Mouse (Mus musculus): ENCODE data around the gene 0610037L13Rik.

The 0610037L13Rik gene

DNA sequence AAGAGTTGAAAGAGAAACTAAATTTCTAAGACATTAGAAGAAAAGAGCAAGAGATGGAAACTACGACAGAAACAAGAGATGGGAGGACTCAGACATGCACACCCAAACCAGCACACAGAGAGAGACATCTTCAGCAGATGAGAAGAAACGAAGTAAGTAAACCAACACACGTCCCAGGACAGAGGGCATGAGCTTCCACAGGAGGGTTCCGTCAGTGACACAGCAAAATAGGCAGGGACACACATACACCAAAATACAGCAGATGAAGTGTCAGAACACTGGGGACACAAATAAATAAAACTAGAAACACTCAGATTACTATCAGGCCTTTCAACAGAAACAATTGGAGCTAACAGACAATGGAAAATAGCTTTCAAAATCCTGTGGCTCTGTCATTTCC, 20.4 kb downstream of the 0610037L13Rik start:
- no peak for DNase-seq (ENCODE audit: extremely low read depth, low read depth)

DNA sequence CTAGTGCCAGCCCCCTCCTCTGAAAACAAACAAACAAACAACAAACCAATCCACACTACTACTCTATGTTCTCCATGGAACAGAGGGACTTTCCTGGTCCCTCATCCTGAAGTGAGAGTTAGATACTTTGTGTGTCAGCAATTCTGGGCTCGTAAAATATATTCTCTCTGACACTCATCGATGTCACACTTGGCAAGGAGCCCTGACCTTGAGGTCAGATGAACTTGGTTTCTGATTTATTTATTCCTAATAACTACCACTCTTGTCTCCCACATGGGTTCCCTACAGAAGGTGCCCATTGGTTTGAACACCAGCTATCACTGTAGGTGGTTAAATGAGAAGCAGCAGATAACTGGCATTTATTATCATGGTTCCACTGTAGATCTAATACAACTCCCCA, 30.7 kb downstream of the 0610037L13Rik start:
- no peak for DNase-seq (ENCODE audit: extremely low read depth, low read depth)

DNA sequence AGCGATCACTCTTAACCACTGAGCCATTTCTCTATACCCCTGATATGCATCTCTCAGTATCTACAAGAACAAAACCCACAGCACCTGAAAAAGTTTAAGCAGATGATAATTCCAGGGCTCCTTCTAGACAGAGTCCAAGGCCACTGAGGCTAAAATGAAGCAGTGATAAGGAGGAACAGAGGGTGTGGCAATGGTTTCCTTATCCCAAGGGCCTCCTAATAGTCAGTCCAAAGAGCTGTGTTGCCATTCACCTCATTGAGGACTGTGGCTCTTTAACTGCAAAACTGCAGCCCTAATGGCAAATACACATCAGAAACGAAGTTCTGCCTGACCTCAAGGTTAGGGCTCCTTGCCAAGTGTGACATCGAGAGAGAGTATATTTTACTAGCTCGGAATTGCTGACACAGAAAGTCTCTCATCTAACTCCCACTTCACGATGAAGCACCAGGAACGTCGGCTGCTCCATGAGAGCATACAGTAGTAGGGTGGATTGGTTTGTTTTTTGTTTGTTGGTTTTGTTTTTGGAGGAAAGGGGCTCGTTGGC, 31.6 kb downstream of the 0610037L13Rik start:
- DNase-seq (ENCODE audit: extremely low read depth, low read depth), result no peak

DNA sequence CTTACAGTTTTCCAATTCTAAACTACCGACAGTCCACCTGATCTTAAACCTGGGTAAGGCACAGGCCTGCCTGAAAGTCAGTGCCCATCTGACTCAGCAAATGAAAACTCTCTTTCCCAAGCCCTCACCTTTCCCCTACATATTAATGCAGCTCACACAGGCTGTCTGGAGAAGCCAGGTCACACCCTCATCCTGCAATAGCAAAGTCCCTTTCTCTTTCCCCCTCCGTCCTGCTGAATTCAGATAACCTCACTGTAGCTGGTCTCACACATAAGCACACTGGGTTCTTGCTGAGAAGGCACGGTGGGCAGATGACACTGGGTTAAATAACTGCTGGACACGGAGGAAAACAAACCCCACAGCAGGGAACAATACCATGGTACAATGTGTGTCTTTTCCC, 32.3 kb downstream of the 0610037L13Rik start:
- no peak for DNase-seq (ENCODE audit: extremely low read depth, low read depth)

DNA sequence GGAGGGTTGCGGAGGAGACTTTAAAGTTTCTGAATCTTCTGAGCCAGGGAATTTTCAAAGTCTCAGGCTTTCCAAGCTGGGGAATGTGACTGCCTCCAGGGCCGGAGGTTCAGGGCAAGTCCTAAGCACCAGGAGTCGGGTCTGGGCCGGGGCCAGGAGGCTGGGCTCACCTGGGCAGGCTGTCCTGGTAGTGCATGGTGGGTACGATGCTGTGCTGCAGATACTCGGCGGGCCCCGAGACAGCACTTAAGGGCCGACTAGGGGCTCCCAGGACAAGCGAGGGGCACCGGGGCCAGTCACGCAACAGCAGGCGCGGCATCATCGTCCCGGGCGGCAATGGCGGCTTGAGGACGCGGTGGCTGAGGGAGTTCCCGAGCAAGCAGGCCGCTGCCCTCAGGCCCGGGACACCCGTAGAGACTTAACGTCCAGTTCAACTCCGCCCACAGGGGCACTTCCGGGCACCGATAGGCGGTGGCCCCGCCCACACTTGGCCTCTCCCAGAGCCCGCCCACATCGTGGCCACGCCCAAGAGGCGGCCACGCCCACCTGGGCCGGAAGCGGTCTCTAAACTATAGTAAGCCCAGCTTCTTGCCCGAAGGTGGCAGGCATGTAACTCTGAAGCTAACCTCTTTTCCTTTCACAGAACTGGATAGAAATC, 33.7 kb downstream of the 0610037L13Rik start, which contains the start of gene Cpt2:
Gene Cpt2, minus strand, starts transcription at position 466 of the 658 bp plus-strand sequence.
- DNase-seq (ENCODE audit: extremely low read depth, low read depth), result peak; percentile 70

DNA sequence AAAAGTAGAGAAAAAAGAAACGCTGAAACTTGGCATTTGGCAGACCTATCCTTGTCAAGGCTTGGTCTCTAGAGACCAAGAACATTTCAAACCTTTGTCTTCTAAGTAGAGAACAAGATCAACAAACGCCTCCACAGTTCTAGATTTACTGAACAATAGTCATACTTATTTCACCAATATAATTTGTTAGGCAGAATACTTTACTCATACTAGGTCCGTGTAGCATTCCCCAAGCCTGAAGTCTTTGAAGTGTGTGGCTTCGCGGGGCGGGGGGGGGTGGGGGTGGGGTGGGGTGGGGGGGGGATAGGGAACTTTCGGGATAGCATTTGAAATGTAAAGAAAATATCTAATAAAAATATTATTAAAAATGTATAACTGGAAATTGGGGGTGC, 34.2 kb downstream of the 0610037L13Rik start:
- no peak for DNase-seq (ENCODE audit: extremely low read depth, low read depth)

DNA sequence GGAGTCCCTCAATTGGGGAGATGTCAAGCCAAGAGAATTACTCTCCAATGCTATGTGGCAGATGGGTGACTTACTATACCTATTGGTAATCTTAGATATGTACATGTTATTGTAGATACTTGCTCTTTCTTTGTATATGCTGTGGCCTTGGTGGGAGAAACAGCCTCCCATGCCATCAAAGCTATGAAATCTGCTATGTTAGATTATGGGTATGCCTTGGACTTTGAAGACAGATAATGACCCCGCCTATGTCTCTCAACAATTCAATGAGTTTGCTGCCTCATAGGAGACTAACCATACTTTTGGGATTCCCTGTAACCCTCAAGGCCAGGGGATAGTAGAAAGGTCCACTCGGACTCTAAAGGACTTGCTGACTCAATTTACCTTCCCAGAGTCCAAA, 38.7 kb downstream of the 0610037L13Rik start:
- no peak for DNase-seq (ENCODE audit: extremely low read depth, low read depth)

DNA sequence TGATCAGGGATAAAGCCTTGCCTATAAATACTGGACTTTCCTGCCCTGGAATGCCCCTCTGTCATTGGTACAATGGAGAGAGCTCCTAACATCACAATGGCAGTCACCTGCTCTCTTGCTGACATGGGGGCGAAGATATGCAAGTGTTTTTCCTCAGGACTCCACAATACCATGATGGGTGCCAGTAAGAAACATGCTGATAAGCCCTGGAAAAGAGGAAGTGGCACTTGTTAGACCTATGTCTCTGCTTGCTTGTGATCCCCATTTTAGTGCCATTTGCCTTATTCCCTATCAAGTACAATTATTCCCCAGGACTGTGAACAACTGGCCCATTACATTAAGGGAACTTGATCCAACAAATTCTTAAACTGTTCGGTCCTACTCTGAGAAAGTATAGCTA, 39.1 kb downstream of the 0610037L13Rik start:
- DNase-seq (ENCODE audit: extremely low read depth, low read depth), result peak; percentile 62

DNA sequence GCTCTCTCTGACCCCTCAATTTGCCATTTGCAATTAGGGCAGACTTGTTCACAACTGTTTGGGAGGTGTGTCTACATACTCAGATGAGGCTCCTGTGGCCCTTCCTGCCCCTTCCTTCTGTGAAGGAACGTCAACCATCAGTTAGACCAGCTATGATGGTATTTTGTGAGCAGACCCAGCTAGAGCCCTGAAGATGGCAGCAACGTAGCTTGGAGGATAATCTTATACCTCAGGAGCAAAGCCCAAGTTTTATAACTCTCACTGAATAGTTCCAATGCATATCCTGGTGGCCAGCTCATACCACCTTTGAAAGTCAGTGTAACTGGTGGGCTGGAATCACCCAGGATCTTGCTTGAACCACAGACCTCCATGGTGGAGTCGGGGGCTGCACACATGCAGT, 41.8 kb downstream of the 0610037L13Rik start:
- DNase-seq (ENCODE audit: extremely low read depth, low read depth), result no peak

DNA sequence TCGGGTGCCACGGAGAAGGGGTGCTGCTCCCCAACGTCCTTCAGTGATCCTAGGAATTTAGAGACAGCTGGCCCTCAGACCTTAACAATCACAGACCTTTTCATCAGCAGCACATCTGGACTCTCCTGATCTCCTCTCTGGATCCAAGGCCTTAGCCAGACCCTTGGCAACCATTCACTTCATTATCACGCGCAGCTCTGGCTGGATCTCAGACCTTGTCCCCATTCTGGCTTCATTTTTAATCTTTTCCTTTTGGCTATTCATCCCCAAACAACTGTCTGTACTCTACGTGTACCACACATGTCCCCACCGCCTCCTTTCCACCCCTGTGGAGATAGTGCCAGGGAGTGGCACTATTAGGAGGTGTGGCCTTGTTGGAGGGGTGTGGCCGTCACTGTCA, 43.6 kb downstream of the 0610037L13Rik start:
- DNase-seq (ENCODE audit: extremely low read depth, low read depth), result no peak

DNA sequence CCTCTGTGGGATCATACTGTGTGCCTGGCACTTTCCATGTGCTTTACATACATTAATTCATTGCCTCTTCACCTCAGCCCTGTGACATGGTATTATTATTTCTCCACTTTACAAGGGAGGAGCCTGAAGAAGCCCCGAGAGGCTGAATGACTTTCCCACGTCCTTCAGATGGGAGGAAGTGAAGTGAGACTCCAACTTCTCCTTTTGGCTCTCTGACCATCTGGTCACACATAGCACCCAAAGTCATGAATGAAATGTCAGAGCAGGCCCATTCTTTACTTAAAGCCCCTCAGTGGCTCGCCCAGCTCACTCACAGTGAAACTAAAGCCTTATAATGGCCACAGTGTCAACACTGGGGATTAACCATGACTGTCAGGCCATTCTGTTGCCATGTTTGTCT, 45.6 kb downstream of the 0610037L13Rik start:
- no peak for DNase-seq (ENCODE audit: extremely low read depth, low read depth)

DNA sequence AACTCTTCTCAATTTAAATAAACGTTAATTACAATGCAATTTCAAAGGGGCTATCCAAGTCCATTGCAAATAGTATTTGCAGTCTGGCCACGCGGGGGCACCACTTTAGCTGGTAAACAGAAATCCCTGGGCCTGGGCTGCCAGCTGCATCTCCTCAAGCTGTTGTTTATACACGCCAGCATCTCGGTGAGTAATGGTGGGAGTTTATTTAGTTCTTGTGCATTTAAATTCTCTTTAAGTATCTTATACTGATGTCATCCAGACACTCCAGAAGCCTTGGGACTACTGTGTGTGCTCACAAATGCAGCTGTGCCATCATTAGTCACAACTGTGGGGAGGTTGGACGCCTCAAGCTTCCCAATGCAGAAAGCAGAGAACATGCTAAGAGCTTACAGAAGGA, 47.7 kb downstream of the 0610037L13Rik start:
- DNase-seq (ENCODE audit: extremely low read depth, low read depth), result no peak

DNA sequence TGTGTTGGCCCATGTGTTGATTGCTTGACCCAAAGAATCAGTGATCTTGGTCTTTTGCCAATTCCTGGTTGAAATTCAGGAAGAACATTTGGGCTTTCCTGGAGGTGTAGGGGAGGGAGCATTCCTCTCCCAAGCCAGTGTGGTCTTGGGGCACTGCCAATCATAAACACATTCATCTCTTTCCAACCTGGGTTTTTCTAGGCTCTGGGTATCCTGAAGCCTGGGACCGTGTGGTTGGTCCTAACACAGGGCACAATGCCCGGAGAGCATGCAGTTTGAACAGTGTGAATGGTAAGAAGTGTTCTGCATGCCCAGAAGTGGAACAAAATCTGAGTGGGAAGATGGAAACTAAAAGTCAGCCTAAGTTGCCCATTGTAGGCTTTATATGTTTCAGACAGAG, 48.5 kb downstream of the 0610037L13Rik start:
- DNase-seq (ENCODE audit: extremely low read depth, low read depth), result no peak

DNA sequence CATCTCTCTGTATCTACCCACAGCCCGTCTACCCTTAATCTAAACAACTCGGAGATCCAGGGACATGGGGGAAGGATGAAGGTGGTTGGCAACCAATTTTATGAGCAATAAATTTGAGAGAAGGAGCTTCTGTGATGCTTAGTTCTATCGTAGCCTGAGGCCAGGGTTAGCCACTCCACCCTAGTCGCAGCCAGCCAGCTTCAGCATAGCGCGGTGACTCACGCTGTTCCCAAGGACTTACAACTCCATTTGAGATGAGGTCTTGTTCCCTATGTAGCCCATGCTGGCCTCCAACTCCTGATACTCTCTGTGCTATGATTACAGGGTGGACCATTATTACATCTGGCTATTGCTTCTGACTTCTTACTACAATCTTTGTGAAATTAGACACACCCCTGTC, 53.1 kb downstream of the 0610037L13Rik start:
- DNase-seq (ENCODE audit: extremely low read depth, low read depth), result no peak

DNA sequence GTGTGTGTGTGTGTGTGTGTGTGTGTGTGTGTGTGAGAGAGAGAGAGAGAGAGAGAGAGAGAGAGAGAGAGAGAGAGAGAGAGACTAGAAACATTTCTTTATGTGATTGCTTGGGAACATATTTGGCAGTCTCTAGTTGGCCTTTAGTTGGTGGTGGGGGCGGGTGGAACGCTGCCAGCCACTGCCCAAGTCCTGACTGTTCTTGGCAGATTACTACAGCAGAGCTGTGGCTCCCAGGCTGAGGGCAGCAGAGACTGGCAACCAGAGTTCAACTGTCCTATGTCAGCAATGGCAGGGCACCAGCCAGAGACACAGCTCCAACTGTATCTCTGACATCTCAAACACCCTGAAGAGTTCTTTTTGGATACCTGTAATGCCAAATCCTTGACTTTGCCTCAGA, 54.5 kb downstream of the 0610037L13Rik start:
- DNase-seq (ENCODE audit: extremely low read depth, low read depth), result no peak
